31 mouse cellular contexts compared by ENCODE assay signal in genomic region chr6:120934176-120934575, GRCm38 (mm10). TPM values are rescaled to one million over a fixed set of nuclear protein-coding genes. Genes with fewer than 3 reads are reported as not detected.
DNase-seq lines count a peak whose midpoint lies in the region; ATAC-seq and TF ChIP-seq lines count a peak whose summit lies in the region.
"Had no signal": no experiment of that assay in that cellular context is flagged by ENCODE, and none has a peak within 500 bp of the region (broad histone marks: within the 10 kb centered on the region; RNA-seq: fewer than 3 reads in every experiment).

No protein-coding gene starts in this region.

- no peaks in the 10 kb centered on the region for H3K9me3 ChIP-seq in heart, embryonic 15.5 days (replicated peaks)
- H3K9me3 ChIP-seq in CH12.LX (replicated peaks; ENCODE audit: low read length): no peaks in the 10 kb centered on the region
- H3K9me3 ChIP-seq: hindbrain, embryonic 10.5 days; intestine, embryonic 15.5 days; limb, embryonic 10.5 days; limb, embryonic 15.5 days; midbrain, embryonic 13.5 days; neural tube, embryonic 15.5 days had no signal

- no peak overlapping the region for H3K4me3 ChIP-seq in heart, embryonic 15.5 days
- H3K4me3 ChIP-seq in CH12.LX (replicated peaks in 1 of 3; ENCODE audit: low read depth in 2 of 3, low read length in 2 of 3, poor library complexity in 1 of 3): peak overlapping the region in 2 of 3 experiments; percentile 0 to 43
- H3K4me3 ChIP-seq in thymus, adult 2 months (ENCODE audit: control insufficient read depth, insufficient read depth, low read length): peak overlapping the region; percentile 18; the same call in 1 of the 2 replicates
- H3K4me3 ChIP-seq: erythroblast, embryonic 14.5 days; hindbrain, embryonic 10.5 days; intestine, embryonic 15.5 days; limb, embryonic 10.5 days; limb, embryonic 15.5 days; midbrain, embryonic 13.5 days; neural tube, embryonic 15.5 days had no signal

- H3K36me3 ChIP-seq in heart, embryonic 15.5 days: peaks cover 34% of the 10 kb centered on the region; the same call in 1 of the 2 replicates
- H3K36me3 ChIP-seq in CH12.LX (replicated peaks in 1 of 2; ENCODE audit: control insufficient read depth in 1 of 2, insufficient read depth in 1 of 2, low read length in 1 of 2): peaks cover 0 to 22% of the 10 kb centered on the region in 2 experiments
- no peaks in the 10 kb centered on the region for H3K36me3 ChIP-seq in thymus, adult 2 months (ENCODE audit: control insufficient read depth, insufficient read depth, low read length)
- H3K36me3 ChIP-seq: intestine, embryonic 15.5 days had no signal

- no peak for TF ChIP-seq EP300 in CH12.LX (IDR thresholded peaks at IDR 0.05; ENCODE audit: low read length)

- TF ChIP-seq POLR2A in CH12.LX (IDR thresholded peaks at IDR 0.05; ENCODE audit: low read depth, low read length): peak; percentile 47; the same call in 1 of the 2 replicates
- no peak for TF ChIP-seq POLR2A in thymus, adult 2 months (IDR thresholded peaks at IDR 0.05; ENCODE audit: control insufficient read depth, extremely low read depth, insufficient read depth, low read length, poor library complexity)

- TF ChIP-seq CTCF in CH12.LX (conservative IDR thresholded peaks at IDR 0.05 in 1 of 2, IDR thresholded peaks at IDR 0.05 in 1 of 2; ENCODE audit: low read depth in 2 of 2, low read length in 2 of 2): no peak
- TF ChIP-seq CTCF in thymus, adult 2 months (IDR thresholded peaks at IDR 0.05; ENCODE audit: borderline replicate concordance, control insufficient read depth, extremely low read depth, insufficient read depth, low read length, poor library complexity): no peak

- WGBS in heart, embryonic 15.5 days: 71% methylated on average over 4 of the region's 4 CpGs
- 7% methylated on average over 4 of the region's 4 CpGs for WGBS in thymus, adult 2 months

- in situ Hi-C loops in CH12.LX (cut with MboI; ENCODE audit: low pct_ligation_motif_present, low pct_unique_long_range_greater_than_20kb, low sequenced_read_pairs): no loop called here

- ATAC-seq in heart, embryonic 15.5 days (replicated peaks; ENCODE audit: insufficient number of reproducible peaks, insufficient read depth, low FRiP score, low read depth): peak; percentile 25; the same call in 1 of the 2 replicates
- ATAC-seq: forebrain, postnatal 0 days; hindbrain, embryonic 16.5 days; intestine, embryonic 15.5 days; midbrain, embryonic 13.5 days had no signal

- no peaks in the 10 kb centered on the region for H3K27me3 ChIP-seq in heart, embryonic 15.5 days
- H3K27me3 ChIP-seq in CH12.LX (replicated peaks): no peaks in the 10 kb centered on the region
- no peaks in the 10 kb centered on the region for H3K27me3 ChIP-seq in thymus, adult 2 months (ENCODE audit: control insufficient read depth, insufficient read depth, low read length)
- H3K27me3 ChIP-seq: intestine, embryonic 15.5 days; limb, embryonic 15.5 days; midbrain, embryonic 13.5 days; neural tube, embryonic 15.5 days had no signal

- H3K9ac ChIP-seq in heart, embryonic 15.5 days: no peak overlapping the region
- peak overlapping the region; percentile 11; the same call in 1 of the 2 replicates for H3K9ac ChIP-seq in CH12.LX (ENCODE audit: insufficient read depth, low read depth)
- H3K9ac ChIP-seq: forebrain, postnatal 0 days; intestine, embryonic 15.5 days; limb, embryonic 15.5 days; liver, embryonic 14.5 days; midbrain, embryonic 13.5 days; neural tube, embryonic 15.5 days had no signal

- dilution Hi-C loops in CH12.LX (cut with MboI; ENCODE audit: extremely low pct_ligation_motif_present, extremely low pct_unique_long_range_greater_than_20kb, low sequenced_read_pairs): no loop called here

- intact Hi-C loops in heart, postnatal 36 days (cut with DNase I): no loop called here

- no peak for TF ChIP-seq RAD21 in CH12.LX (IDR thresholded peaks at IDR 0.05; ENCODE audit: low read depth, low read length)

- H3K4me1 ChIP-seq in heart, embryonic 15.5 days (replicated peaks): peaks cover 8% of the 10 kb centered on the region
- peaks cover 68 to 83% of the 10 kb centered on the region in 2 experiments for H3K4me1 ChIP-seq in CH12.LX (ENCODE audit: control insufficient read depth in 1 of 2, insufficient read depth in 2 of 2)
- peaks cover 77% of the 10 kb centered on the region for H3K4me1 ChIP-seq in thymus, adult 2 months (replicated peaks; ENCODE audit: control insufficient read depth, insufficient read depth, low read length)
- H3K4me1 ChIP-seq: limb, embryonic 15.5 days; midbrain, embryonic 13.5 days; neural tube, embryonic 15.5 days had no signal

- no peak overlapping the region for H3K4me2 ChIP-seq in heart, embryonic 15.5 days
- peak overlapping the region; percentile 42 for H3K4me2 ChIP-seq in CH12.LX (ENCODE audit: insufficient read depth, low read depth, poor library complexity, severe bottlenecking)
- H3K4me2 ChIP-seq: heart, embryonic 11.5 days; intestine, embryonic 15.5 days; limb, embryonic 15.5 days; midbrain, embryonic 13.5 days; neural tube, embryonic 15.5 days had no signal

- DNase-seq in heart, postnatal 36 days: no peak
- DNase-seq in CH12.LX (ENCODE audit: extremely low read depth): no peak
- peak; percentile 85 for DNase-seq in thymus, adult 2 months
- peak; percentile 77 to 89 for DNase-seq in thymus, postnatal 36 days
- DNase-seq in urinary bladder, adult 18-20 months (ENCODE audit: low spot score in 2 of 2): no peak
- DNase-seq in layer of hippocampus, postnatal 14 days (ENCODE audit: low spot score in 2 of 2): no peak
- DNase-seq in frontal cortex, postnatal 14 days (ENCODE audit: low spot score in 2 of 2): no peak
- DNase-seq: adrenal gland, postnatal 25 days; cerebellum, adult 11-12 months; cerebellum, adult 9-11 months; forebrain, postnatal 0 days; gastrocnemius, postnatal 14 days; heart, adult 18-20 months; heart, postnatal 10 days; kidney, adult 2 months; kidney, postnatal 36 days; layer of hippocampus, postnatal 36 days; lung, adult 2 months; lung, postnatal 10 days had no signal

- H3K79me2 ChIP-seq in CH12.LX (replicated peaks; ENCODE audit: control insufficient read depth, extremely low read depth, insufficient read depth, poor library complexity, severe bottlenecking): no peaks in the 10 kb centered on the region

- no peak overlapping the region for H3K27ac ChIP-seq in heart, embryonic 15.5 days
- H3K27ac ChIP-seq in CH12.LX (ENCODE audit: insufficient read depth, low read depth): peak overlapping the region; percentile 64; the same call in 1 of the 2 replicates
- peak overlapping the region; percentile 90 for H3K27ac ChIP-seq in thymus, adult 2 months (ENCODE audit: control insufficient read depth, insufficient read depth, low read length)
- H3K27ac ChIP-seq: hindbrain, embryonic 10.5 days; intestine, embryonic 15.5 days; limb, embryonic 10.5 days; limb, embryonic 15.5 days; liver, embryonic 14.5 days; macrophage; midbrain, embryonic 13.5 days; neural tube, embryonic 15.5 days had no signal

TF ChIP-seq in CH12.LX, 34 proteins besides CTCF, POLR2A, EP300 and RAD21:
- 0 out of 2 replicates have a peak, but pooled peaks have one; percentile 6 for TF ChIP-seq BHLHE40 (IDR thresholded peaks at IDR 0.05; ENCODE audit: low read depth, low read length)
- no peak for TF ChIP-seq MAX (IDR thresholded peaks at IDR 0.05; ENCODE audit: low read length)
- 0 out of 2 replicates have a peak, but pooled peaks have one; percentile 1 for TF ChIP-seq IRF4 (IDR thresholded peaks at IDR 0.05; ENCODE audit: low read depth, low read length)
- TF ChIP-seq TCF12 (IDR thresholded peaks at IDR 0.05; ENCODE audit: low read depth, low read length): peak; percentile 31; the same call in 1 of the 2 replicates
- TF ChIP-seq NRF1 (IDR thresholded peaks at IDR 0.05; ENCODE audit: low read depth, low read length): no peak
- TF ChIP-seq ETS1 (conservative IDR thresholded peaks at IDR 0.05; ENCODE audit: low read depth, low read length): peak; percentile 35; the same call in 1 of the 2 replicates
- 0 out of 2 replicates have a peak, but pooled peaks have one; percentile 13 for TF ChIP-seq MYC (IDR thresholded peaks at IDR 0.05; ENCODE audit: low read depth, low read length)

RNA-seq across cellular contexts. Expression of gene Bid, which starts 17.5 kb away (rescaled TPM):
- 5.6 and 11.9 TPM in 2 replicates for polyA plus RNA-seq in heart, embryonic 15.5 days (2015; fragmentation: Nextera tagmentation; extraction: Ambion mirVana)
- 1 to 10 TPM; 1.1 to 1.3 TPM for total RNA-seq in heart, postnatal 36 days (2021)
- total RNA-seq in CH12.LX (2012; rRNA removed) (102 and 118 TPM in 2 replicates), CH12.LX (2014; rRNA removed) (132 and 148 TPM in 2 replicates)
- 129 and 144 TPM in 2 replicates for polyA plus RNA-seq in CH12.LX (2012; ENCODE audit: insufficient read length, low read depth)
- polyA plus RNA-seq in thymus, adult 2 months (2012; rRNA removed): 36.5 and 43.1 TPM in 2 replicates
- total RNA-seq in layer of hippocampus, postnatal 14 days (2021): 10 to 100 TPM; 18.5 TPM

Comparison
In these comparisons a context has a peak if more than half of its experiments do, and no peak if none do; other contexts are left out.
1. DNase-seq: peak in thymus, adult 2 months (single experiment) and thymus, postnatal 36 days (2 of 2); none in heart, postnatal 36 days (0 of 2), CH12.LX (single experiment), urinary bladder, adult 18-20 months (0 of 2), layer of hippocampus, postnatal 14 days (0 of 2) and frontal cortex, postnatal 14 days (0 of 2).
2. RNA of gene Bid, which starts 17.5 kb away (total RNA-seq): 102 to 148 TPM in CH12.LX and 18.5 TPM in layer of hippocampus, postnatal 14 days; 1.1 to 1.3 TPM in heart, postnatal 36 days; every median in the first group is over 4 times any median in the second.